Mouse (Mus musculus) left cerebral cortex, postnatal 4 days (tissue): ENCODE results near the gene Nicn1. TPM values are rescaled to one million over a fixed set of nuclear protein-coding genes. Genes with fewer than 3 reads are reported as not detected.
"Not testable (repeated sequence)": the region's sequence is repeated elsewhere in the genome, so short reads cannot be mapped to it uniquely, and the experiment has no call there.

Experiments
- DNase-seq: peaks from one replicate; pipeline ENCODE4 v3.0.0-alpha.2; 2022
- intact Hi-C: fragments of 180-260 bp; cut with DNase I; formaldehyde crosslinking; loops from one replicate; pipeline ENCODE4 v1.15.1; 2025
- total RNA-seq, 2 experiments: library from RNA; stranded (reverse); gene quantifications; 2 replicates each; pipeline ENCODE4 v1.2.3; 2021

Nicn1 gene
- total RNA-seq, 2 experiments from 2014 or later = 101 to 118 TPM

- DNase-seq = peak; percentile 32
- intact Hi-C loops = no loop called here
These were observed 11.4 kb upstream of the Nicn1 start for GRCm38 (mm10) chr9:108278697-108279450.

GRCm38 (mm10) chr9:108280071-108280828 is 10.0 kb upstream of the Nicn1 start:
- intact Hi-C loops = no loop called here
- DNase-seq = peak; percentile 75

DNA sequence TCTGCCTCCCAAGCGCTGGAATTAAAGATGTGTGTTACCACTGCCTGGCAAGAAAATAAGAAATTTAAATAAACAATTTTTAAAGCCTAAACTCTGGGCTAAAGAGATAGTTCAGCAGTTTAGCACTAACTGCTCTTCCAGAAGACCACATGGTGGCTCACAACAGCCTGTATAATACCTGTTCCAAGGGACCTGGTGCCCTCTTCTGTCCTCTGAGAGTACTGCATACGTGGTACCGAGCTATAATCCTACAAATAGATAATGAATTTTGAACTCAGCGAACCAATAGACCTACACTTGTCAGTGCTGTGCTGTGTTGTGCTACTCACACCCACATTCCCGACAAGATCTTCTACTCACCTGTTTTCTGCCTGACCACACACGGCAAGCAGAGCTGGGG is 5.8 kb upstream of the Nicn1 start:
- intact Hi-C loops = no loop called here
- DNase-seq = peak; percentile 69

DNA sequence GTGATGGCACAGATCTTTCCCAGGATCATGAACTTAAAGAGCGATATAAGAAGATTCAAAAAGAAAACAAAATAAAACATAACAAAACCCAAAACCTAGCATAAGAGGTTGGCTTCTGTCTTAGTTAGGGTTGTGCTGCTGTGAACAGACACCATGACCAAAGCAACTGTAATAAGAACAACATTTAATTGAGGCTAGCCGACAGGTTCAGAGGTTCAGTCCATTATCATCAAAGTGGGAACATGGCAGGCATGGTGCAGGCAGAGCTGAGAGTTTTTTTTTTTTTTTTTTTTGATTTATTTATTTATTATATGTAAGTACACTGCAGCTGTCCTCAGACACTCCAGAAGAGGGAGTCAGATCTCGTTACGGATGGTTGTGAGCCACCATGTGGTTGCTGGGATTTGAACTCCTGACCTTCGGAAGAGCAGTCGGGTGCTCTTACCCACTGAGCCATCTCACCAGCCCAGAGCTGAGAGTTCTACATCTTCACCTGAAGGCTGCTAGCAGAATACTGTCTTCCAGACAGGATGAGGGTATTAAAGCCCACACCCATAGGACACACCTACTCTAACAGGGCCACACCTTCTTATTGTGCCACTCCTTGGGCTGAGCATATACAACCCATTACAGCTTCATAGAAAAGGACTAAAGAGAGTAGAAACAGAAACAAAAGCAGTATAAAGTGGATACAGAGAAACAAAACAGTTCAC is 2.5 kb upstream of the Nicn1 start:
- DNase-seq, intact Hi-C loops: not testable (repeated sequence)

DNA sequence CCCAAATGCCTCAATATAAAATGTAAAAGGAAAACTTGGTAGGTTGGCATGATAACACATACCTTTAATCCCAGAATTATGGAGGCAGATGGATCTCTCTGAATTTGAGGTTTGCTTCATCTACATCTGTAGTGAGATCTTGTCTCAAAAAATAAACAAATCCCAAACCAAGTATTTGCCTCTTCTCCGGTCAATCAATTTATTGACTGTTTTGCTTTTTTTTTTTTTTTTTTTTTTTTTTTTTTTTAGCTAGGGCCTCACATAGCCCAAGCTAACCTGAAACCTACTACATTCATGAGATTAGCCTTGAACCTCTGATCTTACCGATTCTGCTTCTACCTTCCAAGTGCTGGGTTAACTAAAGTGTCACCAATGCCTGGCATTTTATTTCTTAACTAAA is 882 bp upstream of the Nicn1 start:
- intact Hi-C loops = no loop called here
- no peak for DNase-seq

GRCm38 (mm10) chr9:108290773-108291172 is 544 bp downstream of the Nicn1 start:
- intact Hi-C loops = no loop called here
- no peak for DNase-seq

GRCm38 (mm10) chr9:108296453-108297355 is 6.5 kb downstream of the Nicn1 start, which contains the start of gene Amt:
TSS of gene Amt (plus strand) at chr9:108296853.
- DNase-seq = peak; percentile 31
- intact Hi-C loops = no loop called here

GRCm38 (mm10) chr9:108301853-108302252 is 11.6 kb downstream of the Nicn1 start:
- DNase-seq = no peak
- intact Hi-C loops = no loop called here

- no peak for DNase-seq
- intact Hi-C loops = no loop called here
These were observed 14.5 kb downstream of the Nicn1 start for GRCm38 (mm10) chr9:108304716-108305115.

GRCm38 (mm10) chr9:108305170-108305569 is 14.9 kb downstream of the Nicn1 start:
- intact Hi-C loops = no loop called here
- DNase-seq = no peak

DNA sequence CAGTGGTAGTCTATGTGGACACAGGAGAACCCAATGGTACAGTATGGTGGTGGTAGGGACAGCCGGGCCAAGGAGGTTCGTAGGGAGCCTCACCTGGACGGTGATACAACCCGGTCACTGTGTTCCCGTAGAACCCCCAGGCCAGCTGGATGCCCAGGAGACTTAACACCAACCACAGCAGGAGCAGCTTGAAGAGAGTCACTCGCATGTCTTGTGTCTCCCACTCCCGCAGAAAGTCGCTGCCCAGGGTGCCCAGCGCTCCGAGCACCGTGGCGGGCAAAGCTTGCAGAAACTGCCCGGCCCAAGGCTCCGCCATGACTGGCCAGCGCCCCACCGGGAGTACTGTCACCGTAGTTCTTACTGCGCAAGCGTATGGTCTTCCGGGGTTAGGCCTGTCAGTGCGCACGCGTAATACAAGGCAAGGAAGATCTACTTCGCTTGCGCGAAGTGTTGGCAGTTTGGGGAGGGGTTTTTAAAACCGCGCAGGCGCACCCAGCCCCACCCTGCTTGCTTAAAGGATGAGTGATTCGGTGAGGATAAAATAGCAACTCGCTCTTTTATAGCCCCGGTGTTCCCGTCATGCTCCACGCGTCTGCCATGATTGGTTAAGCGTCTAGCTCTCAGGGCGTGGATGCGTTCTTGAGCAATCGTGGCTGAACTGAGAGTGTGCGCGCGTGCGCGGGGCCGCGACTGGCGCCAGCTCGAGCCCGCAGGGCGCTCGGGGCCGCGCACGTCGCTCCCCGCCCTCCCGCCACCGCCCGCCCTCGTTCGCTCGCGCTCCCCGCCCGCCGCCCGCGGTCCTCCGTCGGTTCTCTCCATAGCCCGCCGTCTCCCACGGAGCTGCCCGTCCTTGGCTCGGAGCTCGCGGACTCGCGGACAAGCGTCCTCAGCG is 15.6 kb downstream of the Nicn1 start, which contains the start of the genes Rhoa and Tcta:
Rhoa (plus strand) TSS at position 501 of the 892 bp plus-strand sequence.
Tcta (minus strand) TSS at position 532 of the 892 bp plus-strand sequence.
- peak; percentile 98 for DNase-seq
- intact Hi-C loops = no loop called here

- DNase-seq = peak; percentile 79
- intact Hi-C loops = no loop called here
These were observed 16.3 kb downstream of the Nicn1 start for GRCm38 (mm10) chr9:108306571-108306980.

DNA sequence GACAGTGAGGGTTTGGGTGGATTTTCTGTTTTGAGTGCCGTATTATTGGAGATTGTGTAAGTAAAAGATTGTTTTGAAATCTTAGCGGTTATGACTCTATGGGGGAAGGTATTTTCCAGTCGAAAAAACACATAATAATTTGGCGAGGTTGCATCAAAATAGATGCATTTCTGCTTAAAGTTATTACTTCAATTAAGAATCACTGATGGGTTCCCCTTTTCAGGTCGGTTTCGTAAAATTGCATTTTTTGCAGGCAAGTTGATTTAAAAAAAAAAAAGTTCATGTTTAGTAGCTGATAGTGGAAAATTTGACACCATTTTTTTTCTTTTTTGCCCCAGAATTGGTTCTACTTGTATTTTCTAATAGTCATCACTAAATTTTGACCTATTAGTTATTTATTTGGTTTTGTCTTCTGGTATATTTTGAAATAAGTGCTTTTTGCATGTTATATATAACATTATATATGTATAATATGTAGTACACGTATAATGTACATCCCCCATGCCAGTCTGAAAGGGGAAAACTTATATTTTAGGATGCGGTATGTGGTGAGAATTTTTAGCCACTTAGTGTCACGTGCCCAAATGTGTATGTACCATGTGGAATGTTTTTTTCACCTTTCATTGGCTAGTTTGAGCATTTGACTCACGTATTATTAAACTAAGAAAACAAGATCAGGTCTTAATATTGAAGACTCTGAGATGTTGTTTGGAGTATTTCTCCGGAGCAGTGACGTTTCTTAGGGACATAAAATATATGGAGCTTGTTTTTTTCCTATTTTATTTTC is 17.0 kb downstream of the Nicn1 start:
- DNase-seq = no peak
- intact Hi-C loops = no loop called here

DNA sequence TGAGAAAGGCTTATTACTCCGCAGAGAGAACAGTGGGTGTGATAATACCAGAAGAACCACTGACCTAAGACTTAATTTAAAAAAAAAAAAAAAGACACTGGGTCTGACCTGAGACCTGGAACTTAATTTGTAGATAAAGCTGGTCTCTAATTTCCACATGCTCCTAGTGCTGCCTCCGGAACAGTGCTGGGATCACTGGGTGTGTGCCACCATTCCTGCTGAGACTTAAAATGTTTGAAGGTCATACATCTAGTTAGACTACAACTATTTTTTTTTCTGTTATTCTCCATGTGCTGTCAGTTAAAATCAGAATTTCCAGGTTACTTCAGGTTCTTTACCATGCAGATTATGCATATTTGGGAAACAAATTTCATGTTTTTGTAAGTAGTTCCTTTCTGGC is 17.9 kb downstream of the Nicn1 start:
- intact Hi-C loops = no loop called here
- DNase-seq = no peak

GRCm38 (mm10) chr9:108317572-108317971 is 27.3 kb downstream of the Nicn1 start:
- intact Hi-C loops = no loop called here
- DNase-seq = no peak

GRCm38 (mm10) chr9:108318462-108318861 is 28.2 kb downstream of the Nicn1 start:
- no peak for DNase-seq
- intact Hi-C loops = no loop called here

DNA sequence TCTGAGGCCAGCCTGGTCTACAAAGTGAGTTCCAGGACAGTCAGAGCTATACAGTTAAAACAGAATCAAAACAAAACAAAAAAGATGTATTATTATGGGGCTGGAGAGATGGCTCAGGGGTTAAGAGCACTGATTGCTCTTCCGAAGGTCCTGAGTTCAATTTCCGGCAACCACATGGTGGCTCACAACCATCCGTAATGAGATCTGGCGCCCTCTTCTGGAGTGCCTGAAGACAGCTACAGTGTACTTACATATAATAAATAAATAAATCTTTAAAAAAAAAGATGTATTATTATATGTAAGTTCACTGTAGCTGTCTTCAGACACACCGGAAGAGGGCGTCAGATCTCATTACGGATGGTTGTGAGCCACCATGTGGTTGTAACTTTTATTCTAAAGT is 31.8 kb downstream of the Nicn1 start:
- DNase-seq, intact Hi-C loops: not testable (repeated sequence)

GRCm38 (mm10) chr9:108324784-108325183 is 34.6 kb downstream of the Nicn1 start:
- intact Hi-C loops = no loop called here
- DNase-seq = no peak
